Mouse (Mus musculus): Measurements from ENCODE around the gene Vat1l. TPM values are rescaled to one million over a fixed set of nuclear protein-coding genes. Genes with fewer than 3 reads are reported as not detected.

Vat1l gene
- polyA plus RNA-seq, 1 experiment from 2014 or later: 2.5 TPM

DNA sequence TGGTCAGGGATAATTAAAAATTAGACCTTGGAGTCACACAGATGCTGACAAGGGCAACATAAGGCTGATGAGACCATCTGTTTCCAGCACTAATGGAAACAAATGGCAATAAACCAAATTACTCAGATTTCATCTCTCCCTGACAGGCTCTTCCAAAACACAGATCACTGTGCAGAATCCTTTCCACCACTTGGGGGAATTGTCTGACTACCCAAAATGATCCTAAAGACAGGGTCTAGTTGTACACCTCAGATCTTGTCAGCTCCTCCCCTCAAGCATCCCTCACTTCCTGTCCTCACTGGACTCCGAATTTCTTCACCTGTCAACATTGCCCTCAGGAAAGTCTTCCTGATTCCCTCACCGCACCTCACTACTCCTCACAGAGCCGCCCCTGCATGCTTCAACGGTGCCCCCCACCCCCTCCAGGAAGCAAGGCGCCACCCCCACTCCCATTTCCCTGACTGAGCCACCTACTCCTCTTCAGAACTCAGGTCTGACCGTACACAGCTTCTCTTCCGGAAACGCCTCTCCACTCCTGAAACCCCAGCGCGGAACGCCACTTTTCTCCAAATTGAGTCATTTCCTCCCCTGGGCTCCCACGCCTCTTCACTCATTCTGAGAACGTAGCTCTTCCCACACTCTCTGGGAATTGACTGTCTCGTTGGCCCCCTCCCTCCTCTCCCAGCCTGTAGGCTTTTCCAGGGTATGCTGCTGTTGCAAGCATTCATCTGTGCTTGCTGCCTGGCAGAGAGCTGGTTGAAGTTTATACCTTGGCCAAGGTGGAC, 146.4 kb downstream of the Vat1l start:
- Histone ChIP-seq H3K9me3 (ENCODE audit: control insufficient read depth, low read length) (no peaks in the 10 kb centered on the region), H3K27ac (ENCODE audit: low read depth) (no peak overlapping the region), H3K36me3 (ENCODE audit: control insufficient read depth, insufficient read depth, low read length) (no peaks in the 10 kb centered on the region), H3K4me2 (ENCODE audit: low read length) (peak overlapping the region; percentile 30), H3K9ac (ENCODE audit: low read length) (no peak overlapping the region), H3K4me3 (ENCODE audit: low read depth, low read length) (no peak overlapping the region), H3K27me3 (replicated peaks; ENCODE audit: control insufficient read depth, insufficient read depth, low read length) (no peaks in the 10 kb centered on the region), H3K4me1 (replicated peaks; ENCODE audit: control insufficient read depth, insufficient read depth, low read length) (no peaks in the 10 kb centered on the region)
- DNase-seq (ENCODE audit: low spot score) (no peak), ATAC-seq (replicated peaks; ENCODE audit: low FRiP score, low TSS enrichment, low read depth) (no peak)
- 49% methylated on average over 14 of the region's 14 CpGs for WGBS

DNA sequence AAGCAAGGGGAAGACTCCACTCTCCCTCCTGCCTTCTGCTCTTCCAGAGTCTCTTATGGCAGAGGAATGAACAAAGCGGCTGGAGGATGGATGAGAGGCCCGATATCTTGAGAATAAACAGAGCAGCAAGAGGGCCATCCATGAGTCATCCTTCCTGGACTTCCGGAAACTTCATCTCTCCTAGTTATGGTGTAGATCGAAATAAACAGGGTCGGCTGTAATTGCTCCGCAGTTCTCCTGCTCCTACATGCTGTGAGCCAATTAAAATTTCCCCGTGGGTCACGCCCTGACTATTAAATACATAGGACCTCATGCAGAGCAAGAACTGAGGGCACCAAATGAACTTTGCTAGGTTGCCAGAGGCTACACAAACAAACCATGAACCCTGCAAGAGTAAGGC, 155.1 kb downstream of the Vat1l start:
- Histone ChIP-seq H3K4me3 (ENCODE audit: low read depth, low read length) (no peak overlapping the region), H3K9me3 (ENCODE audit: control insufficient read depth, low read length) (no peaks in the 10 kb centered on the region), H3K27ac (ENCODE audit: low read depth) (0 out of 2 replicates have a peak overlapping the region, but pooled peaks have one; percentile 16), H3K4me1 (replicated peaks; ENCODE audit: control insufficient read depth, insufficient read depth, low read length) (peaks cover 9% of the 10 kb centered on the region), H3K4me2 (ENCODE audit: low read length) (no peak overlapping the region), H3K9ac (ENCODE audit: low read length) (no peak overlapping the region), H3K27me3 (replicated peaks; ENCODE audit: control insufficient read depth, insufficient read depth, low read length) (no peaks in the 10 kb centered on the region), H3K36me3 (ENCODE audit: control insufficient read depth, insufficient read depth, low read length) (no peaks in the 10 kb centered on the region)
- WGBS: 32% methylated on average over 8 of the region's 8 CpGs
- ATAC-seq (replicated peaks; ENCODE audit: low FRiP score, low TSS enrichment, low read depth) (0 out of 2 replicates have a peak, but pooled peaks have one; percentile 32), DNase-seq (ENCODE audit: low spot score) (no peak)

DNA sequence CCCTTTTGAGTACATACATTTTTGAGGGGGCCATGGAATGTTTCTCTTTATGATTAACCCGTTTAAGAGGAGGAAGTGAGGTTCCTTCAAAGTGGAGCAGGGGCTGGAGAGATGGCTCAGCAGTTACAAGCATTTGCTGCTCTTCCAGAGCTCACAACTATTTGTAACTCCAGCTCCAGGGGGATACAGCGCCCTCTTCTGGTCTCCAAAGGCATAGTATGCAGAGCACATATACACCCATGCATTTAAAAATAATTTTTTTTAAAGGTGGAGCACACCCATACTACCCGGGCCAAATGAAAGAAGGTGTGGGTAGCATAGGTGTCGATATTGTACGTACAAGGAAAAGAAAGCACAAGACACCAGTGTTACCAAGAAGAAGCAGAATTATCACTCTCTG, 157.8 kb downstream of the Vat1l start:
- DNase-seq (ENCODE audit: low spot score) (no peak), ATAC-seq (replicated peaks; ENCODE audit: low FRiP score, low TSS enrichment, low read depth) (no peak)
- no peaks in the 10 kb centered on the region for H3K36me3 ChIP-seq (ENCODE audit: control insufficient read depth, insufficient read depth, low read length)
- no peaks in the 10 kb centered on the region for H3K9me3 ChIP-seq (ENCODE audit: control insufficient read depth, low read length)
- WGBS: 62% methylated on average over 5 of the region's 5 CpGs
- peaks cover 9% of the 10 kb centered on the region for H3K4me1 ChIP-seq (replicated peaks; ENCODE audit: control insufficient read depth, insufficient read depth, low read length)
- no peak overlapping the region for H3K27ac ChIP-seq (ENCODE audit: low read depth)
- H3K9ac ChIP-seq (ENCODE audit: low read length): no peak overlapping the region
- no peak overlapping the region for H3K4me2 ChIP-seq (ENCODE audit: low read length)
- H3K4me3 ChIP-seq (ENCODE audit: low read depth, low read length): no peak overlapping the region
- no peaks in the 10 kb centered on the region for H3K27me3 ChIP-seq (replicated peaks; ENCODE audit: control insufficient read depth, insufficient read depth, low read length)

DNA sequence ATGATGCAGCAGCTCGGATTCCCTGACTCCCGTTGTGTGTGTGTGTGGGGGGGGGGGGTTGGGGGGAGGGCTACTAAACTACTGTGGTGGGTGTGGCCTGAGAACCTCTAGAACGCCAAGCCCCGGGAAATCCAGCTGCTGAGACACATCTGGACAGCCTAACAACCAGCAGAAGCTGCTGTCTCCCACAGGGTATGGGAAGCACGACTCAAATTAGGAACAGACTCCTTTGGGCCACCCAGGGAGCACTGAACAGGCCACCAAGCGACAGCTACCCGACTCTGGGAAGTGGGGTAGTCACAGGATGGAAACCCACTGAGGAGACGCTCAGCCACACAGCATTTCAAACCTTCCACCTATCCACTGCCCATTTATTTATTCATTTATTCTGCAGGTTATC, 158.2 kb downstream of the Vat1l start:
- Histone ChIP-seq H3K27ac (ENCODE audit: low read depth) (no peak overlapping the region), H3K9me3 (ENCODE audit: control insufficient read depth, low read length) (no peaks in the 10 kb centered on the region), H3K4me1 (replicated peaks; ENCODE audit: control insufficient read depth, insufficient read depth, low read length) (peaks cover 9% of the 10 kb centered on the region), H3K27me3 (replicated peaks; ENCODE audit: control insufficient read depth, insufficient read depth, low read length) (no peaks in the 10 kb centered on the region), H3K4me2 (ENCODE audit: low read length) (no peak overlapping the region), H3K4me3 (ENCODE audit: low read depth, low read length) (no peak overlapping the region), H3K9ac (ENCODE audit: low read length) (no peak overlapping the region), H3K36me3 (ENCODE audit: control insufficient read depth, insufficient read depth, low read length) (no peaks in the 10 kb centered on the region)
- WGBS: 59% methylated on average over 8 of the region's 8 CpGs
- ATAC-seq (replicated peaks; ENCODE audit: low FRiP score, low TSS enrichment, low read depth): no peak
- no peak for DNase-seq (ENCODE audit: low spot score)

DNA sequence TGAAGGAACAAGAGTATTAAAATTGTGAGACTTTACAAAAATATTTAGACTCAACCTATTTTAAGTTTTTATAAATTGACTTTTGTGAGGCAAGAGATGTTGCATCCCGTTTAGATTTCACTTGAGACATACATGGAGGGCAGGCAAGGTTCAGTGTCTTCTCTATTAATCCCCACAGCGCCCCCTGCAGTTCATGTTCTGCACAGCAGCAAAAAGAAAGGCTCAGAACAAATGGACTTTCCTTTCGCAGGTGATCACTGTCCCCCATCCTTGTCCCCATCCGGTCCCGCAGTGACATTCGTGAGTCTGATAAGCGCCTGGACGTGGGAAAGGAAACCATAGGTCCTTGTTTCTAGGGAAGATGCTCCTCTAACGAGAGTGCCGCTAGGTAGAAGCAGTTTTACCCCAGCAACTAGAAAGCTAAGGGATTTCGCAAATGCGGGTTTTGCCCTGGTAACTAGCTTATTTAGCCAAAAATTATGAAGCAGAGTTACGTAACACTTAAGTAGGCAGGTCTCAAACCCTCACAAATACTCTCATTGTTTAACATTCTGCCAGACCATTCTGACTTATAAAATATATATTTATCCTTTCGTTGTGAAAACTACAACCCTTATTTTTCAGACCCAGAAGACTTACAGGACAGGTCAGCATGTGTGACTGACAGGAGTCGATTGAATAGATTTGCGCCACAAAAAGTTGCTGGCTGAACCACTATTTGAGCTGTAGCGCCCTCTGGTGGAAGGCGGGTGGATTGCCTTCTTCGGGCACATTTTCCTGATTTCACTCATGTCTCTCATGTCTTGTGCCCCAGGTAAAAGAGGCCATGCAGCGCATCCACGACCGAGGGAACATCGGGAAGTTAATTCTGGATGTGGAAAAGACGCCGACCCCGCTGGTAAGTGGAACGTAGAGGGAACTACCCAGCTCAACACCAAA, 163.9 kb downstream of the Vat1l start:
- Histone ChIP-seq H3K4me1 (replicated peaks; ENCODE audit: control insufficient read depth, insufficient read depth, low read length) (no peaks in the 10 kb centered on the region), H3K4me2 (ENCODE audit: low read length) (0 out of 2 replicates have a peak overlapping the region, but pooled peaks have one; percentile 20), H3K27ac (ENCODE audit: low read depth) (no peak overlapping the region), H3K27me3 (replicated peaks; ENCODE audit: control insufficient read depth, insufficient read depth, low read length) (no peaks in the 10 kb centered on the region), H3K9me3 (ENCODE audit: control insufficient read depth, low read length) (no peaks in the 10 kb centered on the region), H3K9ac (ENCODE audit: low read length) (no peak overlapping the region), H3K4me3 (ENCODE audit: low read depth, low read length) (no peak overlapping the region), H3K36me3 (ENCODE audit: control insufficient read depth, insufficient read depth, low read length) (no peaks in the 10 kb centered on the region)
- WGBS: 35% methylated on average over 27 of the region's 27 CpGs
- ATAC-seq (replicated peaks; ENCODE audit: low FRiP score, low TSS enrichment, low read depth): no peak
- DNase-seq (ENCODE audit: low spot score): peak; percentile 92

DNA sequence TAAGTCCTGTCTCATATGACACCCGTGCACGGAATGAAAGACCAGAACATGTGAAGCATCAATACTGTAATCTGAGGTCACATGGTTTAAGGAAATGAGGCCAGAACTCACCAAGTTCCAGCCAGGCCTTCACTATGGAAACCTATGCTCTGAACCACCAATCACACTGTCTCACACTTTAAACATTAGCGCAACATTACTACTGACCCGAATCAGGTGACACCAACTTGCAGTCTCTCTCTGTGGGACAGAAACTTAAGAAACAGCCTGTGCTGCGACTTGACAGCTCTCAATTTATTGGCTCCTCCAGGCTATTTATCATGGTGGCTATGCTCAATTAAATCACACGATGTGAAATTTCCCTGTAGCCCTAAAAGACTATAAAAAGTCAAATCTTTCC, 169.0 kb downstream of the Vat1l start:
- Histone ChIP-seq H3K27me3 (replicated peaks; ENCODE audit: control insufficient read depth, insufficient read depth, low read length) (no peaks in the 10 kb centered on the region), H3K4me3 (ENCODE audit: low read depth, low read length) (no peak overlapping the region), H3K9me3 (ENCODE audit: control insufficient read depth, low read length) (no peaks in the 10 kb centered on the region), H3K9ac (ENCODE audit: low read length) (no peak overlapping the region), H3K27ac (ENCODE audit: low read depth) (no peak overlapping the region), H3K36me3 (ENCODE audit: control insufficient read depth, insufficient read depth, low read length) (no peaks in the 10 kb centered on the region), H3K4me2 (ENCODE audit: low read length) (no peak overlapping the region), H3K4me1 (replicated peaks; ENCODE audit: control insufficient read depth, insufficient read depth, low read length) (no peaks in the 10 kb centered on the region)
- 76% methylated on average over 6 of the region's 6 CpGs for WGBS
- ATAC-seq (replicated peaks; ENCODE audit: low FRiP score, low TSS enrichment, low read depth) (no peak), DNase-seq (ENCODE audit: low spot score) (no peak)

DNA sequence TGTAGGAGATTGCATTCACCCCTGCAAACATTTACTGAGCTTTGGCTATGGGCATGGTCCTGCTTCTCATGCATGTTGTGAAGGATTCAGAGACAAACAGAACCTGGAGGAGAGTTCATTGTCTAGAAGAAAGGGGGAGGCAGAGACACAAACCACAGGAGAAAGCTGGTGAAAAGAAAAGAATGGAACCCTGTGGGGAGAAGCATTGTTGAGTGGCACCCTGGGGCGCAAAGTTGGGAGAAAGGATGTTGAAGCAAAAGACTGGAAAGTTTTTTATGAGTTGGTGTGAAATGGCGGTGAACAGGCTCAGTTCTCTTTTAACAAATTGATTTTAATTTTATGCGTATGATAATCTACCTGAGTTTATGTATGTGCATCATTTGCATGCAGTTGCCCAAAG, 178.8 kb downstream of the Vat1l start:
- H3K4me2 ChIP-seq (ENCODE audit: low read length): no peak overlapping the region
- no peak for ATAC-seq (replicated peaks; ENCODE audit: low FRiP score, low TSS enrichment, low read depth)
- H3K9ac ChIP-seq (ENCODE audit: low read length): no peak overlapping the region
- no peaks in the 10 kb centered on the region for H3K4me1 ChIP-seq (replicated peaks; ENCODE audit: control insufficient read depth, insufficient read depth, low read length)
- no peak for DNase-seq (ENCODE audit: low spot score)
- no peak overlapping the region for H3K27ac ChIP-seq (ENCODE audit: low read depth)
- 84% methylated on average over 3 of the region's 3 CpGs for WGBS
- no peaks in the 10 kb centered on the region for H3K9me3 ChIP-seq (ENCODE audit: control insufficient read depth, low read length)
- H3K36me3 ChIP-seq (ENCODE audit: control insufficient read depth, insufficient read depth, low read length): no peaks in the 10 kb centered on the region
- H3K4me3 ChIP-seq (ENCODE audit: low read depth, low read length): no peak overlapping the region
- no peaks in the 10 kb centered on the region for H3K27me3 ChIP-seq (replicated peaks; ENCODE audit: control insufficient read depth, insufficient read depth, low read length)

DNA sequence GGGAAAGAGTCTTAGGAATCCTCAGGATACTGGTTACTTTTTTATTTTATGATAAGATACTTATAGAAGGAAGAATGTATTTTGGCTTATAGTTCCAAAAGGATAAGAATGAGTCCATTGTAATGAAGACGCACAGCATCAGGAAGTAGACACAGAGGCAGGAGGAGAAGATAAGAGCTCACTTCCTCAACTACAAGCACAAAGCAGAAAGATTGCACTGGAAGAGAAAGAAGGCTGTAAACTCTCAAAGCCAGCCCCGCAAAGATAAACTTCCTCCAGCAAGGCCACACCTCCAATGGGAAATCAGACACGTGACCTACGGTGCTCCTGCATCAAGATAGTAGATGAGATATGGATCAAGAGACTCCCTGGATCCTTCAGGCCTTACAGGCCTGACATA, 182.1 kb downstream of the Vat1l start:
- H3K27ac ChIP-seq (ENCODE audit: low read depth): no peak overlapping the region
- H3K36me3 ChIP-seq (ENCODE audit: control insufficient read depth, insufficient read depth, low read length): no peaks in the 10 kb centered on the region
- no peak overlapping the region for H3K4me2 ChIP-seq (ENCODE audit: low read length)
- DNase-seq (ENCODE audit: low spot score) (no peak), ATAC-seq (replicated peaks; ENCODE audit: low FRiP score, low TSS enrichment, low read depth) (no peak)
- H3K9ac ChIP-seq (ENCODE audit: low read length): no peak overlapping the region
- no peaks in the 10 kb centered on the region for H3K9me3 ChIP-seq (ENCODE audit: control insufficient read depth, low read length)
- no peaks in the 10 kb centered on the region for H3K27me3 ChIP-seq (replicated peaks; ENCODE audit: control insufficient read depth, insufficient read depth, low read length)
- no peak overlapping the region for H3K4me3 ChIP-seq (ENCODE audit: low read depth, low read length)
- 52% methylated on average over 4 of the region's 4 CpGs for WGBS
- no peaks in the 10 kb centered on the region for H3K4me1 ChIP-seq (replicated peaks; ENCODE audit: control insufficient read depth, insufficient read depth, low read length)
